Mouse (Mus musculus): ENCODE results near the gene Susd6. TPM values are rescaled to one million over a fixed set of nuclear protein-coding genes. Genes with fewer than 3 reads are reported as not detected.

The Susd6 gene
- polyA plus RNA-seq, 1 experiment: 5.9 TPM

DNA sequence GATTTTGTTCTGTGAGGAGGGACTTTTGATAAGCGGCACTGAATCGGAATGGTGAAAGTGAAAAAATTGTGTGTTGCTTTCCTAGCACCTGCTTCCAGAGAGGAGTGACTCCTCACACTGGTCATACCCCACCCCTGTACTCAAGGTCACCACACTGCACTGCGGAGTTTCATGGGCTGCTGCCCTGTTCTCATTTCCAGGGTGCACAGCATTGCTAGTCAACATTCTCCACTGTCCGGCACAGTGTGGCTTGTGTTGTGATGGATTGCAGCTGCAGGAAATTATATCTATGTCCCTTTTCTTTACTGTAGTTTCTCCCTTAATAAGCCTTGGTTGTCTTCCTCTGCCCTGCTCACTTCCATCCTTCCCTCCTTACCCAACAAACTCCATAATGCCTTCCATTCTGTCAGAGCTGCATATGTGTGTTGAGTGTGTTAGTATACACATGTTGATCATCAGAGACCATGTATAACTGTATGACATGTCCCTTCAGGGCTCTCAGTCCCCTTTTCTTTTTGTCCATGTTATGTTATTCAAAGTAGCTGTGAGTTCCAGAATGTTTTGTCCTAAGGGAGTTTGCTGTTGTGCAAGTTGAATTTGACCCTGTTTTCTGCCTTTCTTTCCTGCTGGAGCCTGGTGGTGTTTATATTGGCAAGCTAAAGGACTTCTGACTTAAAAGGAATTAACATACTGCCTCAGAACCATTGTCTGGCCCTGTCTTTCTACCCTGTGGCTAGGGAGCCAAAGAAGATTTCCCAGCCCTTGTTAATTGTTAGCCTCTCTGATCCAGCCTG, 53.5 kb downstream of the Susd6 start:
- Histone ChIP-seq H3K36me3 (replicated peaks; ENCODE audit: low read length) (peaks cover 37% of the 10 kb centered on the region), H3K9me3 (no peaks in the 10 kb centered on the region), H3K4me3 (replicated peaks) (no peak overlapping the region), H3K27me3 (replicated peaks) (no peaks in the 10 kb centered on the region), H3K4me1 (peaks cover 77% of the 10 kb centered on the region)
- TF ChIP-seq FLI1 (IDR thresholded peaks at IDR 0.05; ENCODE audit: low read length) (no peak), GATA1 (IDR thresholded peaks at IDR 0.05; ENCODE audit: borderline replicate concordance, low read length) (no peak)

DNA sequence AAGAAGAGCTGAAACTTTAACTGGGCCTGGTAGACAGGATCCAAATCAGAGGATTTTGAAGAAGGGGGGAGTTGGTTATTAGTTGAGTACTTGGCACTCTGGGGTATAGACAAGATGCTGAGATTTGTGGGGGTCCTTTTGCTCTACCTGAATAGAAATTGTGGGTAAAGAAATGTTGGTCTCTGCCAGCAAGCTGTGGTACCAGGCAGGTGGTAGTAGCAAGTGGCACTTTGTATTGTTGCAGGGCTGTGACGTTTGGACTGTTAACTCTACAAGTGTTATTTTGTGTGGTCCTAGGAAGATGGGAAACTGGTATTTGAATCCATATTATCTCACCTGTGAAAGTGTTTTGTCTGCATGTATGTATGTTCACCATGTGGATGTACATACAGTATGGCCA, 55.6 kb downstream of the Susd6 start:
- Histone ChIP-seq H3K27me3 (replicated peaks) (no peaks in the 10 kb centered on the region), H3K4me1 (peaks cover 73% of the 10 kb centered on the region), H3K9me3 (no peaks in the 10 kb centered on the region), H3K4me3 (replicated peaks) (peak overlapping the region; percentile 2), H3K36me3 (replicated peaks; ENCODE audit: low read length) (peaks cover 30% of the 10 kb centered on the region)
- TF ChIP-seq GATA1 (IDR thresholded peaks at IDR 0.05; ENCODE audit: borderline replicate concordance, low read length) (no peak), FLI1 (IDR thresholded peaks at IDR 0.05; ENCODE audit: low read length) (no peak)

DNA sequence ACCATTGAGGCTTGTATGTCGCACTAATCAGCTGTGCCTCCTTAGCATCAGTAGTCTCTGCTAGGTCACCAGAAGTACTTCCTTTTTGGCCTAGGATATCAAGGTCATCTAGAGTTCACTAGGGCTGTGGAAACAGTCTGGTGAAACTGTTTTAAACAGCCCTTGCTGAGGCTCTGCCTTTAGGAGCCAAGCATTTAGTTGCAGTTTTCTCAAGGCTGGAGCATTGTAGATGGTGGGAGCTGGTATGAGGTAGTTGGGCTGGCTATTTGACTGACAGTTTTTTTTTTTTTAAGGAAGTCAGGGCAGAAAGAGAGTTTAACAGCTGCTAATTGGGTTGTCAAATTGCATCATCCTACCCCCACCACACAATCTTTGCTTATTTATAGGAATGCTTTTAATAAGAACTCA, 56.6 kb downstream of the Susd6 start:
- Histone ChIP-seq H3K4me3 (replicated peaks) (peak overlapping the region; percentile 50), H3K27me3 (replicated peaks) (no peaks in the 10 kb centered on the region), H3K9me3 (no peaks in the 10 kb centered on the region), H3K4me1 (peaks cover 73% of the 10 kb centered on the region), H3K36me3 (replicated peaks; ENCODE audit: low read length) (peaks cover 31% of the 10 kb centered on the region)
- TF ChIP-seq GATA1 (IDR thresholded peaks at IDR 0.05; ENCODE audit: borderline replicate concordance, low read length) (no peak), FLI1 (IDR thresholded peaks at IDR 0.05; ENCODE audit: low read length) (no peak)

DNA sequence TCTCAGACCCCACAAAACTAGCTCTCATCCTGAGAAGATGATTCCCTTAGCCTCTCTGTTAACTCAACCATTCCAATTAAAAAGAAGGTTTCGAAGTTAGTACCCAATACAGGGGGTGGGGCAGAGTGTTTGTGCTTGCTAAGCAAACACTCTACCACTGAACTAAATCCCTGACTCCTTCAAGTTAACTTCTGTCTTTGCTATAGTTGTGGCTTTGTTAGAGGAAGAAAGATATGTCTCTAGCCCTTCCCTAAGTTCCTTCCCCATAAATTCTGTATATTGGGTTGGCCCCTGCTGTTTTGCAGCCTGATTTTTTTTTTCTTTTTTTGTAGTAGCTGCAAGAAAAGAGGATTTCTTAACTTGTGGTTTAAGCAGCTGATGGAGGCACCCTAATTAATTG, 61.7 kb downstream of the Susd6 start:
- no peaks in the 10 kb centered on the region for H3K27me3 ChIP-seq (replicated peaks)
- H3K9me3 ChIP-seq: no peaks in the 10 kb centered on the region
- H3K4me3 ChIP-seq (replicated peaks): no peak overlapping the region
- TF ChIP-seq FLI1 (IDR thresholded peaks at IDR 0.05; ENCODE audit: low read length) (no peak), GATA1 (IDR thresholded peaks at IDR 0.05; ENCODE audit: borderline replicate concordance, low read length) (no peak)
- H3K4me1 ChIP-seq: peaks cover 83% of the 10 kb centered on the region
- H3K36me3 ChIP-seq (replicated peaks; ENCODE audit: low read length): peaks cover 30% of the 10 kb centered on the region

DNA sequence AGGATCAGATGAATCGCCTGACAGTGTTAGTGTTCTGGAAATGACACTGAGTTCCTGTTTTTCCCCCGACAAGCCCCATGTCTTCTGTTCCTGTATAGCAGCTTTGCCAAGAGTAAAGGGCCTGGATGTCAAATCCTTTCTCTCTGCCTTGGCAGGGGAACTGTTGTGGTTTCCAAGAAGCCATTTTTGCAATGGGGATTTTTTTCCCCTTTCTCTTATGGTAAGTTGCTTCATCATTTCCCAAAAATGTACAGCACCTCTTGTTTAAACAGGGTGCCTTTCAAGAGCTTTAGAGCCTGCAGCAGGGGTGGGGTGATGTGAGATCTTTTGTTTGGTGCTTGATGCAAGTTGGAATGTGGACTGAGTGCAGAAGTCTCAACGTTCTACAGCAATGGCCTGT, 63.4 kb downstream of the Susd6 start:
- H3K36me3 ChIP-seq (replicated peaks; ENCODE audit: low read length): peaks cover 33% of the 10 kb centered on the region
- no peaks in the 10 kb centered on the region for H3K9me3 ChIP-seq
- TF ChIP-seq GATA1 (IDR thresholded peaks at IDR 0.05; ENCODE audit: borderline replicate concordance, low read length): no peak
- peaks cover 74% of the 10 kb centered on the region for H3K4me1 ChIP-seq
- no peak overlapping the region for H3K4me3 ChIP-seq (replicated peaks)
- H3K27me3 ChIP-seq (replicated peaks): no peaks in the 10 kb centered on the region

DNA sequence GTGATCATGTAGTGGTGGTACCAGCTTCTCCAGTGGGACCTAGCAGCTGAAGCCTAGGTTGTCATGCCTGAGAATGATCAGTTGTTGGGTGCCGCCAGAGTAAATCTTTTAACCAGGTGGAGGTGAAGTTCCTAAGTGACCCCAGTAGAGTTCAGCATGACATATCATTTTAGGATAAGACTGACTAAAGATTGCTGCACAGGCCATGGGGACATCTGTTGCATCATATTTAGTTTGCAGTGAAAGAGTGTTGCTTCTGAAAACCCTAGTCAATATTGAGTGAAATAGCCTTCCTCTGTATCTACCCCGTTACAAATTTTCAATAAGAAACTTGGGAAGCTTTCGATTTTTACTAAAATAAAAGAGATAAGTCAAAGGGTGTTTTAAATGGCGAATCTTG, 64.4 kb downstream of the Susd6 start:
- H3K4me1 ChIP-seq: peaks cover 73% of the 10 kb centered on the region
- peak overlapping the region; percentile 28 for H3K4me3 ChIP-seq (replicated peaks)
- no peak for TF ChIP-seq FLI1 (IDR thresholded peaks at IDR 0.05; ENCODE audit: low read length)
- no peak for TF ChIP-seq GATA1 (IDR thresholded peaks at IDR 0.05; ENCODE audit: borderline replicate concordance, low read length)
- no peaks in the 10 kb centered on the region for H3K9me3 ChIP-seq
- H3K36me3 ChIP-seq (replicated peaks; ENCODE audit: low read length): peaks cover 39% of the 10 kb centered on the region
- H3K27me3 ChIP-seq (replicated peaks): no peaks in the 10 kb centered on the region

DNA sequence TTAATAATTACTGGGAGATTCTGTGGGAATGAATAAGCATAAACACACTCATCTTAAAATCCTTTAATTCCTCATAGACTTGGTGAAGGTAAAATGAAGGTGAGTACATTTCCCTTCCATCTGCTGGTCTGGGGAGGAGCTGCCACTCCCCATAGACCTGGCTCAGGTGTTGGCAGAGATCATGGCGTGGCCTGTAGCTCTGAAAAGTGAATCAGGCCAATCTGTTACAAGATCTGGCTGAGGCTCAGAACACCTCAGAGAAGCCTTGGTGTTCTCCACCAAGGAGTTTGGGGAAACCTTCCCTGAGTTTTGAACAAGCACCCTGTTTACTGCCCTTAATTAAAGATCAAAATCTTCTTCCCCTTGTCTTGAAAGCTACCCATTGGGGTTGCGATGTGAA, 64.8 kb downstream of the Susd6 start:
- no peak for TF ChIP-seq FLI1 (IDR thresholded peaks at IDR 0.05; ENCODE audit: low read length)
- TF ChIP-seq GATA1 (IDR thresholded peaks at IDR 0.05; ENCODE audit: borderline replicate concordance, low read length): no peak
- Histone ChIP-seq H3K4me1 (peaks cover 74% of the 10 kb centered on the region), H3K27me3 (replicated peaks) (no peaks in the 10 kb centered on the region), H3K9me3 (no peaks in the 10 kb centered on the region), H3K36me3 (replicated peaks; ENCODE audit: low read length) (peaks cover 43% of the 10 kb centered on the region), H3K4me3 (replicated peaks) (no peak overlapping the region)

DNA sequence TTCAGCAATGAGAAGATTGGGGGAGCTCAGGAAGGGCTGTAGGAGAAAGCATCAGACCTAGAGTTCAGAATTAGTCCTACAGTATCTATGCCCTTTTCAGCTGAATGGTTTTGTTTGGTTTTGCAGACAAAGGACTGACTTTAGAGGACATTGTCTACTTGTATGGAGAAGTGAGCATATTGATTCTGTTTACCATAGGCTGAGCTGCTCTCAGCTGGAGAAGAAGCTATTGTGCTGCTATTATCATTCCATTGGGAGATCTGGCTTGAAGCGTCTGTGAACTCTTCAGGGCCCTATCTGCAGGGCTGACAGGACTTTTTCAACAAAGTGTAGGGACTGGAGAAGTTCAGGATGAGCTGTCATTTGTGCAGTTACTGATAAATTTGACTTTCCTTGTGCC, 65.3 kb downstream of the Susd6 start:
- Histone ChIP-seq H3K9me3 (no peaks in the 10 kb centered on the region), H3K4me3 (replicated peaks) (no peak overlapping the region), H3K36me3 (replicated peaks; ENCODE audit: low read length) (peaks cover 43% of the 10 kb centered on the region), H3K27me3 (replicated peaks) (no peaks in the 10 kb centered on the region), H3K4me1 (peaks cover 76% of the 10 kb centered on the region)
- no peak for TF ChIP-seq FLI1 (IDR thresholded peaks at IDR 0.05; ENCODE audit: low read length)
- TF ChIP-seq GATA1 (IDR thresholded peaks at IDR 0.05; ENCODE audit: borderline replicate concordance, low read length): no peak

DNA sequence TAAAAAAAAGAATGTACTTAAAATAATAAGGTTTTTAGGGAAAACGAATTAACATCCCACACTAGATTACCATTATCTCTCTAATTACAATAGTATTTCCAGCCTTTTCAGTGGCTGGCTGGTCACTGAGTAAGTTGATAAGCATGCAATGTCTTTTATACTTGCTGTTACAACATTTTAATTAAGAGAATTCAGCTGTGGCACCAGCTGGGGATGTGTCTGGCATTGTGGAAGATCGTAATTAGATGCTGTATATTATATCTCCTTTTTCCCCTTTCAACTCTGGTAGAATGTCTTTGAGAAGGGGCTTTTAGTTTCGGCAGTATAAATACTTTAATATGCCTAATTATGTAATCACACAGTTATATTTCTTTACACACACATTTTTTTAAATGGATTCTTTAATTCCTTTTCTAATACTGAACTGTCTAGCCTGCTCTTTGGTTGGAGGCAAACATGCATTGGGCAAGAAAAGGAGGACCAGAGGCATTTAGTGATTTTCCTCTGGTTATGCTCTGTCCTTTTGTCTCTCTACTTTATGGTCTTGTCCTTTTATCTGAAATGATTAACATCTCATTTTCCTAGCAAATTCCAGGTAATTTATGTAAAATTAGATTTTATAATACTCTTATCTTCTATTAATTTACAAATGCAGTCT, 67.5 kb downstream of the Susd6 start:
- Histone ChIP-seq H3K9me3 (no peaks in the 10 kb centered on the region), H3K4me3 (replicated peaks) (no peak overlapping the region), H3K27me3 (replicated peaks) (no peaks in the 10 kb centered on the region), H3K4me1 (peaks cover 76% of the 10 kb centered on the region), H3K36me3 (replicated peaks; ENCODE audit: low read length) (peaks cover 48% of the 10 kb centered on the region)
- TF ChIP-seq GATA1 (IDR thresholded peaks at IDR 0.05; ENCODE audit: borderline replicate concordance, low read length): no peak
- TF ChIP-seq FLI1 (IDR thresholded peaks at IDR 0.05; ENCODE audit: low read length): no peak

DNA sequence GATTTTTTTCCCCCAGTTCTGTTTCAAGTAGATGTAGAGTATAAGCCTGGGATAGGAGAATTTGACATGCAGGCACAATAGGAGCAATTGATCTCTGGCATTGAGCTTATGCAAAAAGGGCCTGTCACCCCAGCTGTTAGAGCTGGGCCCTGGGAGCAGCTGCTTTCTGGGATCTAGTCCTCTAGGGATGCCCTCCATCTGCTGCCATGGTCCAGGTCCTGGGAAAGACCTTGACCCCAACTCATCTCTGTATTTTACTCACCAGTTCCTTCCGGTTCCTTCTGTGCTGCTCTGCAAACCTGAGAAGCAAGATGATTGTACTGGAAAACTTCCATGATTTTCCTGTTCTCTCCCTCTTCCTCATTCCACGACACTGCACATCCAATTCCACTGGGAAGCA, 68.0 kb downstream of the Susd6 start:
- no peaks in the 10 kb centered on the region for H3K9me3 ChIP-seq
- H3K4me3 ChIP-seq (replicated peaks): no peak overlapping the region
- H3K4me1 ChIP-seq: peaks cover 76% of the 10 kb centered on the region
- H3K27me3 ChIP-seq (replicated peaks): no peaks in the 10 kb centered on the region
- H3K36me3 ChIP-seq (replicated peaks; ENCODE audit: low read length): peaks cover 51% of the 10 kb centered on the region
- TF ChIP-seq FLI1 (IDR thresholded peaks at IDR 0.05; ENCODE audit: low read length) (no peak), GATA1 (IDR thresholded peaks at IDR 0.05; ENCODE audit: borderline replicate concordance, low read length) (no peak)
